Mouse (Mus musculus) lung, embryonic 14.5 days (tissue): ENCODE data around the gene Zscan26. TPM values are rescaled to one million over a fixed set of nuclear protein-coding genes. Genes with fewer than 3 reads are reported as not detected.

Source experiments
- ATAC-seq: fragments of 200-750 bp; cut with Nextera tagmentation; 2 replicates; pipeline ENCODE4 v1.8.0; 2017; ENCODE audit warnings: mild to moderate bottlenecking, moderate TSS enrichment, moderate library complexity; ENCODE audit not compliant: insufficient read depth
- DNase-seq: peaks from one replicate; pipeline ENCODE4 v3.0.0-alpha.2; 2015
- H3K27ac ChIP-seq: fragments of 300-500 bp; sonication (generic); 2 replicates; pipeline ENCODE4 v1.5.1; 2014; ENCODE audit warnings: low read depth, mild to moderate bottlenecking, moderate library complexity
- H3K27me3 ChIP-seq: fragments of 300-500 bp; sonication (generic); 2 replicates; pipeline ENCODE4 v1.6.1; 2014; ENCODE audit warnings: low read length, control low read depth; ENCODE audit not compliant: insufficient read depth
- H3K36me3 ChIP-seq: fragments of 300-500 bp; sonication (generic); 2 replicates; pipeline ENCODE4 v1.6.1; 2014; ENCODE audit warnings: control low read depth; ENCODE audit not compliant: insufficient read depth
- H3K4me1 ChIP-seq: fragments of 300-500 bp; sonication (generic); 2 replicates; pipeline ENCODE4 v1.6.1; 2014; ENCODE audit warnings: antibody characterized with exemption, control low read depth; ENCODE audit not compliant: insufficient read depth
- H3K4me2 ChIP-seq: fragments of 300-500 bp; sonication (generic); 2 replicates; pipeline ENCODE4 v1.6.1; 2014; ENCODE audit warnings: mild to moderate bottlenecking
- H3K4me3 ChIP-seq: fragments of 300-500 bp; sonication (generic); 2 replicates; pipeline ENCODE4 v1.5.1; 2014; ENCODE audit warnings: low read depth, low read length
- H3K9ac ChIP-seq: fragments of 300-500 bp; sonication (generic); 2 replicates; pipeline ENCODE4 v1.6.1; 2014
- H3K9me3 ChIP-seq: fragments of 300-500 bp; sonication (generic); 2 replicates; pipeline ENCODE4 v1.6.1; 2016; ENCODE audit warnings: low read depth, low read length, control low read depth
- CTCF ChIP-seq: IDR thresholded peaks from 2 replicates; pipeline ENCODE4 v1.5.1; 2016; ENCODE audit warnings: antibody characterized with exemption, low read depth
- WGBS: fragments of 180-500 bp; shearing (Covaris S2); extraction: QIAGEN DNeasy Blood & Tissue Kit; methylation state at CpG from one replicate; pipeline ENCODE4 v1.1.7; 2014; 5-methylcytosine and 5-hydroxymethylcytosine counted together
- polyA plus RNA-seq: library from polyadenylated mRNA; unstranded; fragments of >200 nt; fragmentation: Nextera tagmentation; extraction: Ambion mirVana; gene quantifications from 2 replicates; pipeline ENCODE4 v1.2.1, GENCODE M21; 2014

Zscan26 gene
- polyA plus RNA-seq, 1 experiment from 2014 or later = 27.6 TPM

DNA sequence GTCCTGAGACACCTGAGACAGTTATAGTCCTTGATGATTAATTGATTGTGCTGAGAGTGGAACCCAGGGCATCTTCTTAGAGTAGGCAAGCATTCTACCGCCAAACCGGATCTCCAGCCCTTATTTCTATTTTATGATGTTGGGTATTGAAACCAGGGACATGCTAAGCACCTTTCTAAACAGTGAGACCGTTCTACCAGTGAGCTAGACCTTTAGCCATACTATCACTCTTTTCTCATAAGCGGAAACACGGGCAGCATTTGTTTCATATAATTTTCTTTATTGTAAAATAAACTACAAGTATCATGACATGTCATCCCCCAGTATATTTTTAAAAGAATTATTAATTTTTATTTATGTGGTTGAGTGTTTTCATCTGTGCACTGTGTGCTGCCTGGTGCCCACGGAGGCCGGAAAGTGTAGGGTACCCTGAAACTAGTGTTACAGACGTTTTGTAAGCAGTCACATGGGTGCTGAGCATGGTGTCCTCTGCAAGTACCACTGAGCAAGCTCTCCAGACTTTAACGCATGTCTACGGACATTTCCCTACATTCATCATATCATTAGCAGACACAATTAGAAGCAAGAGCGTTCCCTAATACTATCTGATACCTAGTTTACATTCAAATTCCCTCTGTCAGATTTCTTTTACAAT lies 44.6 kb downstream of the Zscan26 start:
- Histone ChIP-seq H3K9ac (peak overlapping the region; percentile 66; the same call in 1 of the 2 replicates), H3K27ac (peak overlapping the region; percentile 44; the same call in 1 of the 2 replicates), H3K27me3 (no peaks in the 10 kb centered on the region), H3K4me3 (peak overlapping the region; percentile 42), H3K9me3 (no peaks in the 10 kb centered on the region), H3K36me3 (no peaks in the 10 kb centered on the region), H3K4me1 (peaks cover 3% of the 10 kb centered on the region; the same call in 1 of the 2 replicates), H3K4me2 (peak overlapping the region; percentile 68)
- TF ChIP-seq CTCF = no peak
- DNase-seq = no peak
- 44% methylated on average over 11 of the region's 11 CpGs for WGBS
- ATAC-seq = peak; percentile 18; the same call in 1 of the 2 replicates

DNA sequence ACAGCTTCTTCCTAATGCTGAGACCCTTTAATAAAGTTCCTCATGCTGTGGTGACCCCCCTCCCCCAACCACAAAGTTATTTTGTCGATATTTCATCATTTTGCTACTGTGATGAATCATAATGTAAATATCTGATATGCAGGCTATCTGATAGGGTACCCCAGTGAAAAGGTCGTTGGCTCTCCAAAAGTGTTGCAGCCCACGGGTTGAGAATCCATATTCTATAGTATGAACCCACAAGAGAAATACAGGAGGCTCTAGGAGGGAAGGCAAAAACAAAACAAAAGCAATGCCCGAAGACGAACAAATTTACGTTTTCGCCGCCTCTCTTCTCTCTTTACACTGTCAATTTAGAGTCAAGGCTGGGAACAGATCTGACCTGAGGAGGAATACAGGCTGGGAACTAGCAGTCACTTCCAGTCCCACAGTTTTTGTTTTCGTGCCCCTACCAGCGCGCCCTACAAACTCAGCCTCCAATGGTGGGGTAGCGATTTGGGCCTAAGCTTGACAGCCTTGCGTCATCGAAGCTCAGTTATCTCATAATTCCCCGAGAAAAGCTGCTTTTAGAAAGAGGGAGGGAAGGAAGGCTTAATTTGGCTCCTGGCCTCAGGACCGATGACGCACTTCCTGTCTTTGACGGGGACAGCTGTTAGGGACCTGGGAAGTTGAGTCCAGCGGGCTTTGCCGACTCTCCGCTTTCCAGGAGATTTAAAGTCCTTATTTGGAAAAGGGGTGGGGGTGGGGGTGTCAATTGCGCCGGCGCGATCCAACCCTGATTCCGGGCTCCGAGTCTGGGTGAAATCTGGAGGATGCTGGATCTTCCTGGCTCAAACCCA lies 45.3 kb downstream of the Zscan26 start:
- Histone ChIP-seq H3K4me3 (peak overlapping the region; percentile 42), H3K9me3 (no peaks in the 10 kb centered on the region), H3K36me3 (no peaks in the 10 kb centered on the region), H3K9ac (peak overlapping the region; percentile 66), H3K4me2 (peak overlapping the region; percentile 68), H3K27ac (peak overlapping the region; percentile 82), H3K4me1 (peaks cover 3% of the 10 kb centered on the region; the same call in 1 of the 2 replicates), H3K27me3 (no peaks in the 10 kb centered on the region)
- 4% methylated on average over 27 of the region's 27 CpGs for WGBS
- ATAC-seq (peak; percentile 98), DNase-seq (peak; percentile 95)
- TF ChIP-seq CTCF = no peak

DNA sequence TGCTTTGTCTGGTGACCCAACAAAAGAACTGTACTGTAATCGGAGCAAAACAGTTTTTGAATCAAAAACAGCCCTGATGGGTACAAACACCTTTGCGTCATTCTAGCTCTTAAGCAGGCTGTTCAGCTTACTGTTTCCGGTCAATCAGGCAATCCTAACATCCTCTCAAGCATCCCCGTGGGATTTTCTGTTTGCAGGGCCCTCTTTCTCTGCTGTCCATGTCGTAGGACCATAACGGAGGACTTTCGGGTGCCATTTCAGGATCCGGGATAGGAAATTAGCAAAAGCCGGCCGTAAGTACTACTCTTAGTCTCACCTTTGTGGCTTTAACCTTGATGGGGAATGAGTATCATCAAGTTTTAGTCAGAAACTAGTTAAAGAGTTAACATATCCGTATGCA lies 46.2 kb downstream of the Zscan26 start:
- no peaks in the 10 kb centered on the region for H3K27me3 ChIP-seq
- ATAC-seq (no peak), DNase-seq (no peak)
- H3K9ac ChIP-seq = peak overlapping the region; percentile 66; the same call in 1 of the 2 replicates
- H3K27ac ChIP-seq = no peak overlapping the region
- H3K4me1 ChIP-seq = peaks cover 3% of the 10 kb centered on the region; the same call in 1 of the 2 replicates
- no peak for TF ChIP-seq CTCF
- H3K9me3 ChIP-seq = no peaks in the 10 kb centered on the region
- no peaks in the 10 kb centered on the region for H3K36me3 ChIP-seq
- WGBS = 76% methylated on average over 11 of the region's 11 CpGs
- no peak overlapping the region for H3K4me3 ChIP-seq
- H3K4me2 ChIP-seq = peak overlapping the region; percentile 68

DNA sequence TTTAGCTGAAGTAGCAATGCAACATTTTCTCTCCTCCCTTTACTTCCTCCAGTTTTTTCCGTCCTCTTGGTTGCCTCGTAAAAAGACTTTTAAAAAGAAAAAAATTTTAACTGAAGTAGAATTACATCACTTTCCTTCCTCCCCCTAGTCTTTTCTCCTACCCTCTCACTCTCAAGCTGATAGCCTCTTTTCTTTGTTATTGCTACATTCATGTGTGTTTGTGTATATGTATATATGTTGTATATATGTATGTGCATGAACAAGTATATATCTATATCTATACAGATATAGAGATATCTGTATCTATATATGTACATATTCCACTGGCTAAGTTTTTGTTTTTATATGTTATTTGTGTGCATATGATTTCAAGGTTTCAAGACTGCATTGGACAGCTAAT lies 50.7 kb downstream of the Zscan26 start:
- H3K4me3 ChIP-seq = peak overlapping the region; percentile 79
- no peak for TF ChIP-seq CTCF
- H3K9me3 ChIP-seq = no peaks in the 10 kb centered on the region
- H3K27me3 ChIP-seq = no peaks in the 10 kb centered on the region
- ATAC-seq (peak; percentile 39; the same call in 1 of the 2 replicates), DNase-seq (no peak)
- H3K27ac ChIP-seq = peak overlapping the region; percentile 77; the same call in 1 of the 2 replicates
- peaks cover 19% of the 10 kb centered on the region for H3K36me3 ChIP-seq
- 0% methylated on average over 2 of the region's 2 CpGs for WGBS
- peak overlapping the region; percentile 93 for H3K9ac ChIP-seq
- peak overlapping the region; percentile 76 for H3K4me2 ChIP-seq
- peaks cover 7% of the 10 kb centered on the region; the same call in 1 of the 2 replicates for H3K4me1 ChIP-seq

DNA sequence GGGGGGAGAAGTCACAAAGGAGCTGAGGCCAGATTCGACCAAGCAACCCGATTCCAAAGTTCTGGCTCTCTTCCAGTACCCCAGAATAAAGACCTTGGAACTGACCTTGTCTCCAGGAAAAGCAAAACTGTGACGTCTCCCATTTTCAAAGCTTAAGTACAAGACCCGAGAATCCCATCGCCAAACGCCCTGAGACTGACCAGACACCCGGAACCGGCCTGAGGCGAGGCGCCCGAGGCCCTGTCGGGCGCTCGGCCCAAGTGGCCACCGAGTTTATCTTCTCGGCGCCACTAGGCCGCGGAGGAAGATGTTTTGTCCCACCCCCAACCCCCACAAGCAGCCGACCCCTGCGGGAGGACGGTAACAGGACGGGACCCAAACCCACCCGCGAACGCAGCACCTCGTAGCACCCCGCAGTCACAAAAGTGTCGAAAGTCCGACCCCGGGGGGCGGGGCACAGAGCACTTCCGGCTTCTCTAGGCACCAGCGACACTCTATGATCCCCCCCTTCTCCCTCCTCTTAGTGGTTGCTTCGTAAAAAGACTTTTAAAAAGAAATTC lies 51.2 kb downstream of the Zscan26 start, which contains the start of gene Zkscan3:
Zkscan3 (minus strand) TSS at position 469 of the 560 bp plus-strand sequence.
- peak within 1 kb of the TSS; percentile 77 for H3K27ac ChIP-seq
- WGBS = under 1% methylated on average over 35 of the region's 35 CpGs
- peaks cover 19% of the 10 kb centered on the region for H3K36me3 ChIP-seq
- H3K9ac ChIP-seq = peak within 1 kb of the TSS; percentile 93
- no peak for TF ChIP-seq CTCF
- H3K4me3 ChIP-seq = peak within 1 kb of the TSS; percentile 79
- no peaks in the 10 kb centered on the region for H3K9me3 ChIP-seq
- ATAC-seq (peak; percentile 97), DNase-seq (peak; percentile 95)
- H3K4me2 ChIP-seq = peak within 1 kb of the TSS; percentile 76
- 0 out of 2 replicates have a peak, but pooled peaks cover 5% of the 10 kb centered on the region for H3K4me1 ChIP-seq
- H3K27me3 ChIP-seq = no peaks in the 10 kb centered on the region

DNA sequence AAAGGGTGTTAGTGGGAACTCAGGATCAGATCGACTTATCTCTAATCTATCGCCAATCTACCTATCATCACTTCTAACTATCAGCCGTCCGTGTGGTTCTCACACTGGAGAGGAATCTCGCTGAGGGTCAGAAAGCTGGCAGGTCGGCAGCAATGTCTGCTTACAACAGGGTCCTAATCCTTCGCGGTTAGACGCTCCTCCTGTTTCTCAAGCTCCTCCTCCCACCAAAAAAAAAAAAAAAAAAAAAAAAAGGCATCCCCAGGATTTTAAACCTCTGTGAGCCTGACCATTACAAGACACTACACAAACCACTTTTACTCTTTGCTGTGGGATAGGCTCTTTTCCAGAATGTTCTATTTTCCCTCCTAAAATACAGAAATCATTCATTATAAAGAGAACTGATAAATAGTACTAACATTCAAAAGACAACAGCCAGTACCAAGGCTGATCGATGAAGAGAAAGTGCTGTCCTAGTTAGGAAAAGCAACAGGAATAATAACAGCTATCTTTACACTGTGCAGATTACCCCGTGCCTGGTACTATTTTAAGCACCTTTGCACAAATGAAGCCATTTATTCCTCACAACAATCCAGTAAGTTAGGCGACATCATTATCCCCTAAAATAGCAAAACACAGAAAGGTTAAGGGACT lies 51.8 kb downstream of the Zscan26 start:
- Histone ChIP-seq H3K4me1 (0 out of 2 replicates have a peak, but pooled peaks cover 5% of the 10 kb centered on the region), H3K4me2 (peak overlapping the region; percentile 76), H3K4me3 (peak overlapping the region; percentile 79), H3K27me3 (no peaks in the 10 kb centered on the region), H3K36me3 (peaks cover 19% of the 10 kb centered on the region), H3K9ac (peak overlapping the region; percentile 93), H3K27ac (peak overlapping the region; percentile 77), H3K9me3 (no peaks in the 10 kb centered on the region)
- WGBS = 5% methylated on average over 12 of the region's 12 CpGs
- no peak for TF ChIP-seq CTCF
- DNase-seq (peak; percentile 51), ATAC-seq (peak; percentile 33; the same call in 1 of the 2 replicates)
